Mouse (Mus musculus): ENCODE measurements around the gene Zfp385b.

DNA sequence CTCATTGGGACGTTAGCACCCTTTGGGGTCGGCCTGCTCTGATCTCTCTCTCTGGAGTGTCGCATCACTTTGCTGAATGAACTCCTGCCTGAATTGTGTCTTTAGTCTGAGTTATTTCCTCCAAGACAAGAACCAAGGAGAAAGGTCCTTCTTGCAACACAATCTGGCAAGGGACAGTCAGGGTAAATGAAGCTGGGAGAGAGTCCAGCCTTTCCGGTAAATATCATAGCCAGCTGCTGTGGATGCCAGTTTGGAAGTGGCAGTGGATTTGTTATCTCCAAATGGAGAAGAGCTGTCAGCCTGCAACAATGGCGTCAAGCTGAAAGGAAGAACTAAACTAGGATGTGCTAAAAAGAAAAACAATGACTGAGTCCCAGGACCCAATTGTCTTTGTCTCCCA is 436.7 kb downstream of the Zfp385b start:
- TF ChIP-seq CTCF (IDR thresholded peaks at IDR 0.05; ENCODE audit: borderline replicate concordance, insufficient read depth, low read length) (no peak), POLR2A (IDR thresholded peaks at IDR 0.05; ENCODE audit: low read depth, low read length) (no peak)

All from embryonic fibroblast, embryonic 13.5 days (primary cell).